Mouse (Mus musculus) neural tube, embryonic 15.5 days (tissue): ENCODE data around the gene Asb18. TPM values are rescaled to one million over a fixed set of nuclear protein-coding genes. Genes with fewer than 3 reads are reported as not detected.
A peak's percentile ranks its signal among the peaks of the same experiment; 100 is the strongest.

ENCODE experiments used
- ATAC-seq: fragments of 200-750 bp; cut with Nextera tagmentation; 2 replicates; pipeline ENCODE4 v1.8.0; 2017; ENCODE audit warnings: mild to moderate bottlenecking, moderate TSS enrichment, moderate library complexity; ENCODE audit not compliant: low FRiP score
- H3K27ac ChIP-seq: fragments of 300-500 bp; sonication (generic); replicated peaks from 2 replicates; pipeline ENCODE4 v1.5.1; 2015; ENCODE audit warnings: mild to moderate bottlenecking, inconsistent platforms
- H3K27me3 ChIP-seq: fragments of 300-500 bp; sonication (generic); replicated peaks from 2 replicates; pipeline ENCODE4 v1.6.1; 2015; ENCODE audit warnings: inconsistent platforms
- H3K36me3 ChIP-seq: fragments of 300-500 bp; sonication (generic); 2 replicates; pipeline ENCODE4 v1.6.1; 2015; ENCODE audit warnings: inconsistent platforms
- H3K4me1 ChIP-seq: fragments of 300-500 bp; sonication (generic); 2 replicates; pipeline ENCODE4 v1.6.1; 2015; ENCODE audit warnings: inconsistent platforms
- H3K4me2 ChIP-seq: fragments of 300-500 bp; sonication (generic); 2 replicates; pipeline ENCODE4 v1.6.1; 2015; ENCODE audit warnings: inconsistent platforms, mild to moderate bottlenecking, moderate library complexity
- H3K4me3 ChIP-seq: fragments of 300-500 bp; sonication (generic); replicated peaks from 2 replicates; pipeline ENCODE4 v1.5.1; 2015; ENCODE audit warnings: mild to moderate bottlenecking, inconsistent platforms
- H3K9ac ChIP-seq: fragments of 300-500 bp; sonication (generic); replicated peaks from 2 replicates; pipeline ENCODE4 v1.6.1; 2015; ENCODE audit warnings: mild to moderate bottlenecking, inconsistent platforms
- H3K9me3 ChIP-seq: fragments of 300-500 bp; sonication (generic); replicated peaks from 2 replicates; pipeline ENCODE4 v1.6.1; 2016; ENCODE audit warnings: inconsistent platforms
- WGBS: fragments of 180-500 bp; shearing (Covaris S2); methylation state at CpG from one replicate; pipeline ENCODE4 v1.1.7; 2015; ENCODE audit warnings: mixed read lengths; 5-methylcytosine and 5-hydroxymethylcytosine counted together
- polyA plus RNA-seq: library from polyadenylated mRNA; unstranded; fragments of >200 nt; fragmentation: Nextera tagmentation; extraction: Ambion mirVana; gene quantifications from 2 replicates; pipeline ENCODE4 v1.2.1, GENCODE M21; 2015

Asb18 gene
- polyA plus RNA-seq, 1 experiment from 2014 or later = 0.72 TPM

GRCm38 (mm10) chr1:90012168-90012567, 2.3 kb downstream of the Asb18 start:
- H3K9me3 ChIP-seq = no peaks in the 10 kb centered on the region
- H3K27ac ChIP-seq = no peak overlapping the region
- no peaks in the 10 kb centered on the region for H3K27me3 ChIP-seq
- H3K4me2 ChIP-seq = no peak overlapping the region
- 81% methylated on average over 3 of the region's 3 CpGs for WGBS
- peaks cover 5% of the 10 kb centered on the region; the same call in 1 of the 2 replicates for H3K4me1 ChIP-seq
- H3K4me3 ChIP-seq = no peak overlapping the region
- no peak for ATAC-seq
- H3K36me3 ChIP-seq = no peaks in the 10 kb centered on the region
- no peak overlapping the region for H3K9ac ChIP-seq

GRCm38 (mm10) chr1:90010077-90010476, 4.4 kb downstream of the Asb18 start:
- no peak overlapping the region for H3K9ac ChIP-seq
- H3K4me2 ChIP-seq = no peak overlapping the region
- no peaks in the 10 kb centered on the region for H3K27me3 ChIP-seq
- peaks cover 8% of the 10 kb centered on the region; the same call in 1 of the 2 replicates for H3K4me1 ChIP-seq
- no peak overlapping the region for H3K4me3 ChIP-seq
- WGBS = 88% methylated on average over 1 of the region's 1 CpGs
- ATAC-seq = no peak
- no peak overlapping the region for H3K27ac ChIP-seq
- no peaks in the 10 kb centered on the region for H3K36me3 ChIP-seq
- no peaks in the 10 kb centered on the region for H3K9me3 ChIP-seq

- peaks cover 8% of the 10 kb centered on the region; the same call in 1 of the 2 replicates for H3K4me1 ChIP-seq
- H3K27ac ChIP-seq = no peak overlapping the region
- H3K4me3 ChIP-seq = no peak overlapping the region
- WGBS = 80% methylated on average over 3 of the region's 3 CpGs
- H3K4me2 ChIP-seq = no peak overlapping the region
- no peak overlapping the region for H3K9ac ChIP-seq
- no peak for ATAC-seq
- no peaks in the 10 kb centered on the region for H3K36me3 ChIP-seq
- no peaks in the 10 kb centered on the region for H3K27me3 ChIP-seq
- H3K9me3 ChIP-seq = no peaks in the 10 kb centered on the region
These were observed 5.3 kb downstream of the Asb18 start for GRCm38 (mm10) chr1:90009188-90009587.

GRCm38 (mm10) chr1:90006666-90007065, 7.8 kb downstream of the Asb18 start:
- H3K27ac ChIP-seq = peak overlapping the region; percentile 35; the same call in 1 of the 2 replicates
- H3K4me1 ChIP-seq = peaks cover 8% of the 10 kb centered on the region; the same call in 1 of the 2 replicates
- H3K9ac ChIP-seq = no peak overlapping the region
- 57% methylated on average over 14 of the region's 14 CpGs for WGBS
- no peaks in the 10 kb centered on the region for H3K27me3 ChIP-seq
- no peak for ATAC-seq
- H3K4me2 ChIP-seq = peak overlapping the region; percentile 16; the same call in 1 of the 2 replicates
- H3K36me3 ChIP-seq = no peaks in the 10 kb centered on the region
- no peaks in the 10 kb centered on the region for H3K9me3 ChIP-seq
- H3K4me3 ChIP-seq = no peak overlapping the region

GRCm38 (mm10) chr1:90000981-90001380, 13.5 kb downstream of the Asb18 start:
- Histone ChIP-seq H3K9me3 (no peaks in the 10 kb centered on the region), H3K27ac (no peak overlapping the region), H3K4me3 (no peak overlapping the region), H3K4me1 (no peaks in the 10 kb centered on the region), H3K36me3 (no peaks in the 10 kb centered on the region), H3K4me2 (no peak overlapping the region), H3K27me3 (no peaks in the 10 kb centered on the region; the same call in 1 of the 2 replicates), H3K9ac (no peak overlapping the region)
- WGBS = 29% methylated on average over 5 of the region's 5 CpGs
- ATAC-seq = no peak

GRCm38 (mm10) chr1:89999858-90000257, 14.6 kb downstream of the Asb18 start:
- H3K4me1 ChIP-seq = no peaks in the 10 kb centered on the region
- no peak overlapping the region for H3K4me3 ChIP-seq
- H3K9me3 ChIP-seq = no peaks in the 10 kb centered on the region
- 87% methylated on average over 3 of the region's 3 CpGs for WGBS
- ATAC-seq = no peak
- H3K27me3 ChIP-seq = peaks cover 8% of the 10 kb centered on the region
- H3K9ac ChIP-seq = no peak overlapping the region
- H3K4me2 ChIP-seq = no peak overlapping the region
- H3K36me3 ChIP-seq = no peaks in the 10 kb centered on the region
- H3K27ac ChIP-seq = no peak overlapping the region

GRCm38 (mm10) chr1:89998696-89999095, 15.8 kb downstream of the Asb18 start:
- Histone ChIP-seq H3K4me2 (no peak overlapping the region), H3K27ac (no peak overlapping the region), H3K36me3 (no peaks in the 10 kb centered on the region), H3K4me3 (no peak overlapping the region), H3K9ac (no peak overlapping the region), H3K9me3 (no peaks in the 10 kb centered on the region), H3K4me1 (no peaks in the 10 kb centered on the region), H3K27me3 (peaks cover 20% of the 10 kb centered on the region)
- WGBS = 70% methylated on average over 2 of the region's 2 CpGs
- ATAC-seq = no peak

GRCm38 (mm10) chr1:89998076-89998475, 16.4 kb downstream of the Asb18 start:
- H3K9ac ChIP-seq = no peak overlapping the region
- H3K27me3 ChIP-seq = peaks cover 26% of the 10 kb centered on the region
- H3K9me3 ChIP-seq = no peaks in the 10 kb centered on the region
- H3K4me3 ChIP-seq = no peak overlapping the region
- ATAC-seq = no peak
- WGBS = 66% methylated on average over 7 of the region's 7 CpGs
- H3K4me1 ChIP-seq = no peaks in the 10 kb centered on the region
- no peak overlapping the region for H3K27ac ChIP-seq
- H3K4me2 ChIP-seq = no peak overlapping the region
- H3K36me3 ChIP-seq = no peaks in the 10 kb centered on the region

- WGBS = 3% methylated on average over 25 of the region's 25 CpGs
- H3K36me3 ChIP-seq = no peaks in the 10 kb centered on the region
- H3K9ac ChIP-seq = no peak overlapping the region
- H3K27ac ChIP-seq = no peak overlapping the region
- peak overlapping the region; percentile 52 for H3K4me2 ChIP-seq
- no peak for ATAC-seq
- peaks cover 41% of the 10 kb centered on the region for H3K27me3 ChIP-seq
- no peaks in the 10 kb centered on the region for H3K9me3 ChIP-seq
- H3K4me1 ChIP-seq = peaks cover 7% of the 10 kb centered on the region
- H3K4me3 ChIP-seq = 0 out of 2 replicates have a peak overlapping the region, but pooled peaks have one; percentile 17
These were observed 22.2 kb downstream of the Asb18 start for GRCm38 (mm10) chr1:89992256-89992655.

- WGBS = 96% methylated on average over 8 of the region's 8 CpGs
- H3K4me3 ChIP-seq = no peak overlapping the region
These were observed 37.2 kb downstream of the Asb18 start for GRCm38 (mm10) chr1:89977261-89977660.

GRCm38 (mm10) chr1:89976411-89976810, 38.1 kb downstream of the Asb18 start:
- H3K4me1 ChIP-seq = no peaks in the 10 kb centered on the region
- ATAC-seq = no peak
- no peak overlapping the region for H3K4me3 ChIP-seq
- H3K9ac ChIP-seq = no peak overlapping the region
- H3K4me2 ChIP-seq = no peak overlapping the region
- no peaks in the 10 kb centered on the region for H3K9me3 ChIP-seq
- peaks cover 7% of the 10 kb centered on the region for H3K27me3 ChIP-seq
- H3K36me3 ChIP-seq = no peaks in the 10 kb centered on the region
- no peak overlapping the region for H3K27ac ChIP-seq
- 78% methylated on average over 8 of the region's 8 CpGs for WGBS

More at GRCm38 (mm10) chr1:89977261-89977660, 37.2 kb downstream of the Asb18 start:
- H3K36me3 ChIP-seq = no peaks in the 10 kb centered on the region
- H3K4me2 ChIP-seq = no peak overlapping the region
- no peak overlapping the region for H3K27ac ChIP-seq
- no peaks in the 10 kb centered on the region for H3K9me3 ChIP-seq
- H3K9ac ChIP-seq = no peak overlapping the region
- H3K27me3 ChIP-seq = no peaks in the 10 kb centered on the region; the same call in none of the 2 replicates
- ATAC-seq = no peak
- no peaks in the 10 kb centered on the region for H3K4me1 ChIP-seq

GRCm38 (mm10) chr1:89974541-89974940, 39.9 kb downstream of the Asb18 start:
- Histone ChIP-seq H3K27ac (no peak overlapping the region), H3K9ac (no peak overlapping the region), H3K4me1 (0 out of 2 replicates have a peak, but pooled peaks cover 3% of the 10 kb centered on the region), H3K4me2 (no peak overlapping the region), H3K9me3 (no peaks in the 10 kb centered on the region), H3K36me3 (no peaks in the 10 kb centered on the region), H3K27me3 (peaks cover 20% of the 10 kb centered on the region), H3K4me3 (no peak overlapping the region)
- no peak for ATAC-seq
- WGBS = 75% methylated on average over 8 of the region's 8 CpGs
